Mouse (Mus musculus): Measurements from ENCODE around the gene Gsdma2. TPM values are rescaled to one million over a fixed set of nuclear protein-coding genes. Genes with fewer than 3 reads are reported as not detected.
"Not testable (repeated sequence)": the region's sequence is repeated elsewhere in the genome, so short reads cannot be mapped to it uniquely, and the experiment has no call there.

Gene Gsdma2
- polyA plus RNA-seq, 1 experiment from 2014 or later: not detected

DNA sequence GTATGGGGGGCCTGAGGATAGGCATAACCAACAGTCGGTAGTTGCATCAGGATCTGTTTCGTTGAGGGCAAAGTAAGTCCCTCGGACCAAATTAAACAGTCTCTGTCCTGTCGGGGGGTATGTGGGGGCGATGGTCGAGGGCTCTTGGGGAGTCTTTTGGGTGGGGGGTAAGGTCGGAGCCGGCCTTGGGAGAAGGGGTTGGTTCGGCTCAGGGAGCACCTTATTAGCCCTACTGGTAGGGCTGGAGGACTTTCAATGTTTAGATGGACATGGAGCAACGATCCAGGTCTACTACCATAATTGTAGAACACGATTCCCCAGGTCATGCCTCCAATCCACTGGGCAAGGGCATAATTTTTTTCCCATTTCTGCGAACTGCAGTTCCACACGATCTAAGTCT lies 25.8 kb upstream of the Gsdma2 start:
- Histone ChIP-seq H3K27ac (ENCODE audit: low read depth, low read length) (no peak overlapping the region), H3K9me3 (replicated peaks; ENCODE audit: control insufficient read depth, low read length) (no peaks in the 10 kb centered on the region), H3K9ac (ENCODE audit: low read depth, low read length) (no peak overlapping the region), H3K4me1 (ENCODE audit: control insufficient read depth, insufficient read depth, low read length) (no peaks in the 10 kb centered on the region), H3K4me2 (no peak overlapping the region), H3K4me3 (ENCODE audit: low read depth, low read length) (no peak overlapping the region), H3K27me3 (ENCODE audit: control insufficient read depth, insufficient read depth, low read length) (no peaks in the 10 kb centered on the region), H3K36me3 (ENCODE audit: control insufficient read depth, insufficient read depth, low read length) (no peaks in the 10 kb centered on the region)
- 85% methylated on average over 13 of the region's 13 CpGs for WGBS (ENCODE audit: insufficient replicate concordance)
- ATAC-seq (replicated peaks; ENCODE audit: insufficient number of reproducible peaks, low FRiP score, low TSS enrichment): no peak

DNA sequence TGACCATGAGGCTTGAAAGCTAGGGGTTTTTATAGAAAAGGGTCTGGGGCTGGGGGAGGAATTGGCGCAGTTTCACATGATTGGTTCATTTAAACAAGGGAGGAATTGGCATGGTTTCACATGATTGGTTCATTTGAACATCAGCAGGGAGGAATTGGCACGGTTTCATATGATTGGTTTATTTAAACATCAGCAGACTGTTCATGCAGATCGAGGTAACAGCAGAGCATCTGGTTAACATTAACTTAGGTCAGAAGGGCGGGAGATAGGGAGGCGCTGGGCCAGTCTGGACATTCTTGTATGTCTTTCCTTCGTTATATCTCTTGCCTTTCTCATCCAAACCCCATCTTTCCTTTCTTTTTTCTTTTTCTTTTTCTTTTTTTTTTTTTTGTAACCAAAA lies 22.6 kb upstream of the Gsdma2 start:
- H3K27me3 ChIP-seq (ENCODE audit: control insufficient read depth, insufficient read depth, low read length): not testable (repeated sequence)
- 67% methylated on average over 6 of the region's 6 CpGs for WGBS (ENCODE audit: insufficient replicate concordance)

DNA sequence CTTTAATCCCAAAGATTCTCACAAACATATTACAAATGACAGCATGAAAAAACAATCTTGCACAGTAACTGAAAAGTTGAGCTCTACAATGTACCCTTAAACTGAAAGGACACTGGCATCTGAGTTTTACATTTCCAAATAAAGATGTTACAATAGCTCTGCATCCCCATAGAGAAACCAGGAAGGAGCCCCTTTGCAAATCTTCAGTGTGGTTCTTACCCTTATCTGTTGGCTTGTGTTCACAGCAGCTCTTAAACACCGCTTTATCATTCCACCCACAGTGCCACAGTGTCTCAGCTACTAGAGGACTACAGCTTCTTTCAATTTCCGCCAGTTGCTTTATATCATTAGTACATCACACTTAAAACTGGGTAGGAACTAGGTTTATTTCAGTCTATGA lies 22.2 kb upstream of the Gsdma2 start:
- H3K4me3 ChIP-seq (ENCODE audit: low read depth, low read length); H3K27me3 ChIP-seq (ENCODE audit: control insufficient read depth, insufficient read depth, low read length); H3K27ac ChIP-seq (ENCODE audit: low read depth, low read length); H3K9ac ChIP-seq (ENCODE audit: low read depth, low read length); H3K9me3 ChIP-seq (replicated peaks; ENCODE audit: control insufficient read depth, low read length); ATAC-seq (replicated peaks; ENCODE audit: insufficient number of reproducible peaks, low FRiP score, low TSS enrichment); H3K36me3 ChIP-seq (ENCODE audit: control insufficient read depth, insufficient read depth, low read length); H3K4me2 ChIP-seq; H3K4me1 ChIP-seq (ENCODE audit: control insufficient read depth, insufficient read depth, low read length): not testable (repeated sequence)
- WGBS (ENCODE audit: insufficient replicate concordance): 86% methylated on average over 2 of the region's 2 CpGs

More for the DNA sequence above, 22.6 kb upstream of the Gsdma2 start:
- not testable (repeated sequence) for H3K9ac ChIP-seq (ENCODE audit: low read depth, low read length); H3K4me3 ChIP-seq (ENCODE audit: low read depth, low read length); ATAC-seq (replicated peaks; ENCODE audit: insufficient number of reproducible peaks, low FRiP score, low TSS enrichment); H3K4me1 ChIP-seq (ENCODE audit: control insufficient read depth, insufficient read depth, low read length); H3K36me3 ChIP-seq (ENCODE audit: control insufficient read depth, insufficient read depth, low read length); H3K9me3 ChIP-seq (replicated peaks; ENCODE audit: control insufficient read depth, low read length); H3K4me2 ChIP-seq; H3K27ac ChIP-seq (ENCODE audit: low read depth, low read length)

- Histone ChIP-seq H3K27ac (ENCODE audit: low read depth, low read length) (no peak within 1 kb of the TSS), H3K4me2 (no peak within 1 kb of the TSS), H3K4me1 (ENCODE audit: control insufficient read depth, insufficient read depth, low read length) (no peaks in the 10 kb centered on the region), H3K36me3 (ENCODE audit: control insufficient read depth, insufficient read depth, low read length) (no peaks in the 10 kb centered on the region), H3K4me3 (ENCODE audit: low read depth, low read length) (no peak within 1 kb of the TSS), H3K9me3 (replicated peaks; ENCODE audit: control insufficient read depth, low read length) (no peaks in the 10 kb centered on the region), H3K9ac (ENCODE audit: low read depth, low read length) (no peak within 1 kb of the TSS), H3K27me3 (ENCODE audit: control insufficient read depth, insufficient read depth, low read length) (no peaks in the 10 kb centered on the region; the same call in 1 of the 2 replicates)
- WGBS (ENCODE audit: insufficient replicate concordance): 86% methylated on average over 10 of the region's 10 CpGs
- no peak for ATAC-seq (replicated peaks; ENCODE audit: insufficient number of reproducible peaks, low FRiP score, low TSS enrichment)
These were observed 20.7 kb upstream of the Gsdma2 start, which contains the start of the genes Gm12355 and Gsdma3 for GRCm38 (mm10) chr11:98625611-98626410. Gm12355 (minus strand) TSS chr11:98625661. Gsdma3 (plus strand) TSS chr11:98626360.

DNA sequence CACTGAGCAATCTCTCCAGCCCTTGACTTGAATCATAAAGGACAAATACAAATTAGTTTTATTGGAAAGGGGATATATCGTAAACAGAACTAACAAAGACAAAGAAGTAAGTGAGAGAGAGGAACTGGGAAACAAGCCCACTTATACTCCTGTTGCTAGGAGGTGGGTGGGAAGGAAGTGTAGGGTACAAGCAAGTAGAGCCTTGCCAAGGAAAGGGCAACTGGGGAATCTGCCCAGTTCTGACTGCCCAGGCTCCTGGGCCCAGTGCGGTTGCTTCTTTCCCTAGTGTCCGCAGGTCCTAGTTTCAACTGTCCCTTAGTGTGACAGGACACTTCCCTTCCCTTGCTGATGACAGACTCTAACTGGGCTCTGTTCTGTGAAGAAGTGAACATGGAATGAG lies 17.9 kb upstream of the Gsdma2 start:
- H3K27me3 ChIP-seq (ENCODE audit: control insufficient read depth, insufficient read depth, low read length): no peaks in the 10 kb centered on the region; the same call in 1 of the 2 replicates
- no peaks in the 10 kb centered on the region for H3K36me3 ChIP-seq (ENCODE audit: control insufficient read depth, insufficient read depth, low read length)
- WGBS (ENCODE audit: insufficient replicate concordance): 92% methylated on average over 3 of the region's 3 CpGs
- H3K4me2 ChIP-seq: no peak overlapping the region
- H3K9ac ChIP-seq (ENCODE audit: low read depth, low read length): no peak overlapping the region
- no peak overlapping the region for H3K27ac ChIP-seq (ENCODE audit: low read depth, low read length)
- no peak for ATAC-seq (replicated peaks; ENCODE audit: insufficient number of reproducible peaks, low FRiP score, low TSS enrichment)
- no peak overlapping the region for H3K4me3 ChIP-seq (ENCODE audit: low read depth, low read length)
- no peaks in the 10 kb centered on the region for H3K9me3 ChIP-seq (replicated peaks; ENCODE audit: control insufficient read depth, low read length)
- no peaks in the 10 kb centered on the region for H3K4me1 ChIP-seq (ENCODE audit: control insufficient read depth, insufficient read depth, low read length)

- WGBS (ENCODE audit: insufficient replicate concordance): 78% methylated on average over 5 of the region's 5 CpGs
- no peak overlapping the region for H3K27ac ChIP-seq (ENCODE audit: low read depth, low read length)
- no peaks in the 10 kb centered on the region for H3K4me1 ChIP-seq (ENCODE audit: control insufficient read depth, insufficient read depth, low read length)
- no peak for ATAC-seq (replicated peaks; ENCODE audit: insufficient number of reproducible peaks, low FRiP score, low TSS enrichment)
- no peak overlapping the region for H3K9ac ChIP-seq (ENCODE audit: low read depth, low read length)
- no peak overlapping the region for H3K4me3 ChIP-seq (ENCODE audit: low read depth, low read length)
- H3K27me3 ChIP-seq (ENCODE audit: control insufficient read depth, insufficient read depth, low read length): no peaks in the 10 kb centered on the region; the same call in 1 of the 2 replicates
- H3K36me3 ChIP-seq (ENCODE audit: control insufficient read depth, insufficient read depth, low read length): no peaks in the 10 kb centered on the region
- no peak overlapping the region for H3K4me2 ChIP-seq
- no peaks in the 10 kb centered on the region for H3K9me3 ChIP-seq (replicated peaks; ENCODE audit: control insufficient read depth, low read length)
These were observed 15.9 kb upstream of the Gsdma2 start for GRCm38 (mm10) chr11:98630646-98631045.

DNA sequence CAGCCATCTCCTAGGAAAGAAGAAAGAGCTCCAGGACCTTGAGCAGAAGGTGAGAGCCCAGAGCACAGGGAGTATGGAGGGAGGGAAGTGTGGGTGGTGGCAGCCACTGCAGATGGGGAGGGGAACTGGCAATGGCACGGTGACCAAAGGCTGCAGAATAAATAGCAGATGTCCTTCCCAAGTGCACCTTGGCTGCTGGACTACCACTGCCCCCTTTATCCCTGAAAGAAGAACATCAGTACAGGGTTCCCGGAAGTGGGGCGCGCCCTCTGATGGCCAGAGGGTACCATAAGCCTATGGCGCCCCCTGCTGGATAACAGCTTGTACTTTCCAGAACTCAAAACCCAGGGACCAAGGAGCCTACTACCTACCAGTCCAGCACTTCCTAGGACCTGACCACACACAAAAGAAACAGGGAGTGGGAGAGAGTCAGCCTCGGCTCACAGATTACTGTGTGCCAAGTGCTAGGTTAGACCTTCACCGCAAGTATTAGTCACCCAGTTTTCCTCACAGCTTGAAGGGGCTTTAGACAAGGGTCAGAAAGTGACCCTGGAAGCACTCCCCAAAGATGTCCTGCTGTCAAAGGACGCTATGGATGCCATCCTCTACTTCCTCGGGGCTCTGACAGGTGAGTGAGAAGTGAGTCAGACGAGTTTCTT lies 11.1 kb upstream of the Gsdma2 start:
- H3K36me3 ChIP-seq (ENCODE audit: control insufficient read depth, insufficient read depth, low read length); H3K4me3 ChIP-seq (ENCODE audit: low read depth, low read length); H3K27ac ChIP-seq (ENCODE audit: low read depth, low read length); H3K9ac ChIP-seq (ENCODE audit: low read depth, low read length); ATAC-seq (replicated peaks; ENCODE audit: insufficient number of reproducible peaks, low FRiP score, low TSS enrichment); H3K27me3 ChIP-seq (ENCODE audit: control insufficient read depth, insufficient read depth, low read length); H3K4me1 ChIP-seq (ENCODE audit: control insufficient read depth, insufficient read depth, low read length); H3K4me2 ChIP-seq; H3K9me3 ChIP-seq (replicated peaks; ENCODE audit: control insufficient read depth, low read length): not testable (repeated sequence)
- WGBS (ENCODE audit: insufficient replicate concordance): 32% methylated on average over 10 of the region's 10 CpGs

DNA sequence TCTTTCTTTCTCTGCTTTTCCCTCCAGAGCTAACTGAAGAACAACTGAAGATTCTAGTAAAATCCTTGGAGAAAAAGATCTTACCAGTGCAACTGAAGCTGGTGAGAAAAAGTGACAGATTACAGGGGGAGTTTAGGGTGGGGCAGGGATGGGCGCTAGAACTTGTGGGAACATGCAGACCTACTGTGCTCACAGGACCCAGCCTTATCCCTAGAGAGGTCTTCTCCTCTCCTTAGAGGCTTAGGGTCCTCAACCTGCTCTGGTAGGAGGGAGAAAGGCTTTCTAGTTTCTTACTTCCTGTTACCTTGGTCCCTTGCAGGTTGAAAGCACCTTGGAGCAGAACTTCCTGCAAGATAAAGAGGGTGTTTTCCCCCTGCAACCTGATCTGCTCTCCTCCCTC lies 9.1 kb upstream of the Gsdma2 start:
- Histone ChIP-seq H3K27me3 (ENCODE audit: control insufficient read depth, insufficient read depth, low read length) (no peaks in the 10 kb centered on the region), H3K4me2 (no peak overlapping the region), H3K36me3 (ENCODE audit: control insufficient read depth, insufficient read depth, low read length) (no peaks in the 10 kb centered on the region), H3K4me1 (ENCODE audit: control insufficient read depth, insufficient read depth, low read length) (no peaks in the 10 kb centered on the region), H3K9me3 (replicated peaks; ENCODE audit: control insufficient read depth, low read length) (no peaks in the 10 kb centered on the region), H3K27ac (ENCODE audit: low read depth, low read length) (no peak overlapping the region), H3K4me3 (ENCODE audit: low read depth, low read length) (no peak overlapping the region), H3K9ac (ENCODE audit: low read depth, low read length) (no peak overlapping the region)
- no peak for ATAC-seq (replicated peaks; ENCODE audit: insufficient number of reproducible peaks, low FRiP score, low TSS enrichment)
- WGBS (ENCODE audit: insufficient replicate concordance): 58% methylated on average over 1 of the region's 1 CpGs

Data from heart, embryonic 11.5 days (tissue).